Mouse (Mus musculus) forebrain, embryonic 16.5 days (tissue): Measurements from ENCODE around the gene Hnf1b. TPM values are rescaled to one million over a fixed set of nuclear protein-coding genes. Genes with fewer than 3 reads are reported as not detected.

Experiments
- ATAC-seq: fragments of 200-750 bp; cut with Nextera tagmentation; 2 replicates; pipeline ENCODE4 v1.8.0; 2017; ENCODE audit warnings: mild to moderate bottlenecking, moderate library complexity
- H3K27ac ChIP-seq: fragments of 300-500 bp; sonication (generic); 2 replicates; pipeline ENCODE4 v1.5.1; 2014; ENCODE audit warnings: low read length, control low read depth
- H3K27me3 ChIP-seq: fragments of 300-500 bp; sonication (generic); replicated peaks from 2 replicates; pipeline ENCODE4 v1.6.1; 2014; ENCODE audit warnings: low read length; ENCODE audit not compliant: control insufficient read depth, insufficient read depth
- H3K36me3 ChIP-seq: fragments of 300-500 bp; sonication (generic); 2 replicates; pipeline ENCODE4 v1.6.1; 2014; ENCODE audit not compliant: control insufficient read depth, insufficient read depth
- H3K4me1 ChIP-seq: fragments of 300-500 bp; sonication (generic); replicated peaks from 2 replicates; pipeline ENCODE4 v1.6.1; 2014; ENCODE audit warnings: low read length; ENCODE audit not compliant: control insufficient read depth, insufficient read depth
- H3K4me2 ChIP-seq: fragments of 300-500 bp; sonication (generic); 2 replicates; pipeline ENCODE4 v1.6.1; 2014; ENCODE audit warnings: mild to moderate bottlenecking, low read length, control low read depth
- H3K4me3 ChIP-seq: fragments of 300-500 bp; sonication (generic); replicated peaks from 2 replicates; pipeline ENCODE4 v1.5.1; 2014; ENCODE audit warnings: mild to moderate bottlenecking, low read length, control low read depth
- H3K9ac ChIP-seq: fragments of 300-500 bp; sonication (generic); replicated peaks from 2 replicates; pipeline ENCODE4 v1.6.1; 2014; ENCODE audit warnings: low read depth, low read length, control low read depth
- H3K9me3 ChIP-seq: fragments of 300-500 bp; sonication (generic); 2 replicates; pipeline ENCODE4 v1.6.1; 2016; ENCODE audit warnings: low read length; ENCODE audit not compliant: control insufficient read depth
- WGBS: fragments of 180-500 bp; shearing (Covaris S2); extraction: QIAGEN DNeasy Blood & Tissue Kit; methylation state at CpG from one replicate; pipeline ENCODE4 v1.1.7; 2014; 5-methylcytosine and 5-hydroxymethylcytosine counted together
- polyA plus RNA-seq: library from polyadenylated mRNA; unstranded; fragments of >200 nt; fragmentation: Nextera tagmentation; extraction: Ambion mirVana; gene quantifications from 2 replicates; pipeline ENCODE4 v1.2.1, GENCODE M21; 2015

Gene Hnf1b
- polyA plus RNA-seq, 1 experiment from 2014 or later: 0.16 TPM

- Histone ChIP-seq H3K4me1 (peaks cover 3% of the 10 kb centered on the region; the same call in 1 of the 2 replicates), H3K36me3 (no peaks in the 10 kb centered on the region), H3K27ac (no peak overlapping the region), H3K4me2 (no peak overlapping the region), H3K27me3 (peaks cover 52% of the 10 kb centered on the region), H3K4me3 (no peak overlapping the region), H3K9ac (no peak overlapping the region), H3K9me3 (no peaks in the 10 kb centered on the region)
- ATAC-seq: no peak
- WGBS: under 1% methylated on average over 36 of the region's 36 CpGs
Observed at GRCm38 (mm10) chr11:83851273-83852015, 1.6 kb downstream of the Hnf1b start.

GRCm38 (mm10) chr11:83852016-83852355 lies 2.1 kb downstream of the Hnf1b start:
- no peak for ATAC-seq
- 1% methylated on average over 24 of the region's 24 CpGs for WGBS

GRCm38 (mm10) chr11:83852501-83853211 lies 2.8 kb downstream of the Hnf1b start:
- Histone ChIP-seq H3K27me3 (peaks cover 58% of the 10 kb centered on the region), H3K4me3 (no peak overlapping the region)

More at GRCm38 (mm10) chr11:83852016-83852355, 2.1 kb downstream of the Hnf1b start:
- Histone ChIP-seq H3K36me3 (no peaks in the 10 kb centered on the region), H3K4me3 (no peak overlapping the region), H3K9me3 (no peaks in the 10 kb centered on the region), H3K4me2 (no peak overlapping the region), H3K27ac (no peak overlapping the region), H3K27me3 (peaks cover 56% of the 10 kb centered on the region), H3K9ac (no peak overlapping the region), H3K4me1 (peaks cover 3% of the 10 kb centered on the region; the same call in 1 of the 2 replicates)

GRCm38 (mm10) chr11:83853221-83853792 lies 3.4 kb downstream of the Hnf1b start:
- H3K9me3 ChIP-seq: no peaks in the 10 kb centered on the region
- H3K4me3 ChIP-seq: no peak overlapping the region
- H3K4me1 ChIP-seq: peaks cover 3% of the 10 kb centered on the region; the same call in 1 of the 2 replicates
- no peak for ATAC-seq
- no peak overlapping the region for H3K27ac ChIP-seq
- H3K36me3 ChIP-seq: no peaks in the 10 kb centered on the region
- H3K27me3 ChIP-seq: peaks cover 58% of the 10 kb centered on the region
- H3K4me2 ChIP-seq: no peak overlapping the region
- H3K9ac ChIP-seq: no peak overlapping the region
- WGBS: under 1% methylated on average over 33 of the region's 33 CpGs

More at GRCm38 (mm10) chr11:83852501-83853211, 2.8 kb downstream of the Hnf1b start:
- no peak for ATAC-seq
- peaks cover 3% of the 10 kb centered on the region; the same call in 1 of the 2 replicates for H3K4me1 ChIP-seq
- H3K36me3 ChIP-seq: no peaks in the 10 kb centered on the region
- no peak overlapping the region for H3K27ac ChIP-seq
- WGBS: 1% methylated on average over 38 of the region's 38 CpGs
- H3K9me3 ChIP-seq: no peaks in the 10 kb centered on the region
- no peak overlapping the region for H3K9ac ChIP-seq
- H3K4me2 ChIP-seq: no peak overlapping the region

DNA sequence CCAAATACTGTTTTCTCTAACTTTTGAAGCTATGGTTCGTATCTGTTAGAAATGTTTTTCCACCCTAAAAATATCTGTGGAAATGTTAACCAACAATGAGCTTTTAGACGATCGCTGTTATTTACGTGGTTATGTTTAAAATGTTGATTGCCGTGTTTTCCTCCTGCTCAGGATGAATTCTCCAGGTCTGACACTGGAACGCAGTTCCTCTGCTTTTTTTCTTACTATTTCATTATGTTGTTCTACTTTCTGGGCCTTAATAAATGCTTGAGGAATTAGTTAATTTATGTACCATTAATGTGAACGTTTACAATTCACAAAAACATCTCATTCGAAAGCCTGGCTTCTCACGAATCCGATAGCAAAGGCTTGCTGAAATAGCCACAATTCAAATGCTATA lies 4.2 kb downstream of the Hnf1b start:
- Histone ChIP-seq H3K9ac (no peak overlapping the region), H3K27me3 (peaks cover 61% of the 10 kb centered on the region), H3K4me1 (peaks cover 3% of the 10 kb centered on the region; the same call in 1 of the 2 replicates), H3K4me3 (no peak overlapping the region), H3K36me3 (no peaks in the 10 kb centered on the region), H3K4me2 (no peak overlapping the region), H3K27ac (no peak overlapping the region), H3K9me3 (no peaks in the 10 kb centered on the region)
- ATAC-seq: no peak
- 5% methylated on average over 10 of the region's 10 CpGs for WGBS

- Histone ChIP-seq H3K4me1 (peaks cover 3% of the 10 kb centered on the region; the same call in 1 of the 2 replicates), H3K9ac (no peak overlapping the region), H3K36me3 (no peaks in the 10 kb centered on the region), H3K9me3 (no peaks in the 10 kb centered on the region), H3K4me3 (no peak overlapping the region), H3K27ac (no peak overlapping the region), H3K27me3 (peaks cover 63% of the 10 kb centered on the region), H3K4me2 (no peak overlapping the region)
- no peak for ATAC-seq
- WGBS: 10% methylated on average over 2 of the region's 2 CpGs
Observed at GRCm38 (mm10) chr11:83854707-83855106, 4.8 kb downstream of the Hnf1b start.

- H3K4me2 ChIP-seq: no peak overlapping the region
- H3K27ac ChIP-seq: no peak overlapping the region
- H3K9ac ChIP-seq: no peak overlapping the region
- WGBS: 67% methylated on average over 1 of the region's 1 CpGs
- H3K4me3 ChIP-seq: no peak overlapping the region
- no peaks in the 10 kb centered on the region for H3K9me3 ChIP-seq
- no peak for ATAC-seq
- peaks cover 52% of the 10 kb centered on the region for H3K27me3 ChIP-seq
- H3K36me3 ChIP-seq: no peaks in the 10 kb centered on the region
- H3K4me1 ChIP-seq: peaks cover 3% of the 10 kb centered on the region; the same call in 1 of the 2 replicates
Observed at GRCm38 (mm10) chr11:83857256-83857655, 7.4 kb downstream of the Hnf1b start.

DNA sequence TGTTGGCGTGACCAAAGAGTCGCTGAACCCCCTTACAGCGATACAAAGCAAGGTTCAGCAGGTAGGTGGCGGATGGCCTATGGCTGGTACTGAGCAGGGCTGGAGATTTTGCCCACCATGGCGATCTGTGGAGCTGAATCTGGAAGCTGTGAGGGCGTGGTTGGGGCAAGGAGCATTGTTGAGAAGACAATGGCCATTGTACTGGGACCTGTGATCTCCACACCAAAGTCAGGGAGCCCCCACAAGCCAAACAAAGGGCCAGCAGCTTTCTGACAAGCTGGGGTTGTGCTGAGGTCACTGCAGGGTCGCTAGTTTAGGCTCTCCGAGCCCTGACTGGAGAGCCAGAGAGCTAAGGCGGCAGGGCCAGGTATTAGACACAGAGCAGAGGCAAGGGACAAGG lies 15.4 kb downstream of the Hnf1b start:
- Histone ChIP-seq H3K4me2 (no peak overlapping the region), H3K27me3 (no peaks in the 10 kb centered on the region), H3K27ac (no peak overlapping the region), H3K9me3 (no peaks in the 10 kb centered on the region), H3K4me1 (no peaks in the 10 kb centered on the region), H3K36me3 (no peaks in the 10 kb centered on the region), H3K9ac (no peak overlapping the region), H3K4me3 (no peak overlapping the region)
- ATAC-seq: no peak
- 21% methylated on average over 9 of the region's 9 CpGs for WGBS

DNA sequence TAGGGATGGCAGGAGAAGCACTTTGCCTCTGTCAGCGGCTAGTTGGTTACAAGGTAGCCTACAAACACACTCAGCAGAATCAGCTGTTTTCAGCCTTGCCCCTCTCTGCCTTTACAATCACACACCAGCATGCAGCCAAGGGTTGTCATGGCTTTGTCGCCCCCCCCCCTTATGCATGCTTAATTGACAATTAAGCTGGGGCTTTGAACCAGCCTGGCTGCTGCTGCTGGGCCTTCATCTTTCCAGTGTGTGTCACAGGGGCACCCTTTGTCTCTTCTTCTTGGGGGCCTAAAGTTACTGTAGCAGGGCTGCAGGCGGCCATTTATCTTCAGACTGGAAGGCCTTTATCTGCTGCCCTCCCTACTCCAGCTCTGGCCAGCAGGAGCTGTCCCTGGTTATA lies 17.7 kb downstream of the Hnf1b start:
- H3K9ac ChIP-seq: no peak overlapping the region
- H3K9me3 ChIP-seq: no peaks in the 10 kb centered on the region
- H3K4me2 ChIP-seq: no peak overlapping the region
- no peaks in the 10 kb centered on the region for H3K4me1 ChIP-seq
- no peaks in the 10 kb centered on the region for H3K36me3 ChIP-seq
- 17% methylated on average over 3 of the region's 3 CpGs for WGBS
- H3K27ac ChIP-seq: no peak overlapping the region
- no peaks in the 10 kb centered on the region for H3K27me3 ChIP-seq
- H3K4me3 ChIP-seq: no peak overlapping the region
- no peak for ATAC-seq
